Mouse (Mus musculus): Measurements from ENCODE around the gene Bcor. TPM values are rescaled to one million over a fixed set of nuclear protein-coding genes. Genes with fewer than 3 reads are reported as not detected.

Bcor gene
- polyA plus RNA-seq, 1 experiment from 2014 or later: 20.2 TPM

DNA sequence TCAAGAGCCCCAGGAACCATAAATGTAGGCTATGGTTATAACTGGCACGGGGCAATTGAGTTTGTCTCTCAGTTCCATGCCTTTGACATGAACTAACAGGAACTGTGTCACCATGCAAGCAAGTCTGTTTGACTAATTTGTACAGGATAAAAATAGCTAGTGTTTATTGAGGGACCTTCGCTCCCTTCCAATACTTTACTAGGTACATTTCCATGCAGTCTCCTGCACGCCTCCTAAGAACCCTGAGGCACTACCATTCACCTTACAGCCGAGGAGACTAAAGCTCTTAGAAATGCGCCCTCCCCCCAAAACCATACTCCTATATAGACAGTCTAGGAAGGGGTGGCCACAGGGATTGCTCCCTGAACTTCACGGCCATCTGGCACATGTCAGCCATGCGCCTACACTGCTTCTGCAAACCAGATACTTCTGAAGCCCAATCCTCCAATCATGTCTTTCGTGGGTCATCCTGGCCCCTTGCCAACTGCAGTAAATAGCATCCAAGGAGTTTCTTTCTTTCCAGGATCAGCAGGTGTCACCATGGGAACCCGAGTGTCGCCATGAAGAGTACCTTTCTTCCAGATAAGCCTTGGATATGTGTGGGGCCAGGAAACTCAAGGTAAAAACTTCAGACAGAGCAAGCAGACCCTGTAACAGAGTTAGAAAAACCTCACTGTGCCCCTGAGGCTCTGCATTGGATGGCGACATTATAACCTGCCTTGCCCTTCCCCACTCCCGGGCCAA, 63.2 kb downstream of the Bcor start:
- no peaks in the 10 kb centered on the region for H3K36me3 ChIP-seq (ENCODE audit: control insufficient read depth, insufficient read depth, low read length)
- no peak overlapping the region for H3K4me2 ChIP-seq
- no peak for ATAC-seq (replicated peaks; ENCODE audit: insufficient number of reproducible peaks, low FRiP score, low TSS enrichment)
- peaks cover 5% of the 10 kb centered on the region; the same call in 1 of the 2 replicates for H3K4me1 ChIP-seq (ENCODE audit: control insufficient read depth, insufficient read depth, low read length)
- no peaks in the 10 kb centered on the region for H3K9me3 ChIP-seq (replicated peaks; ENCODE audit: control insufficient read depth, low read length)
- no peak overlapping the region for H3K27ac ChIP-seq (ENCODE audit: low read depth, low read length)
- H3K27me3 ChIP-seq (ENCODE audit: control insufficient read depth, insufficient read depth, low read length): peaks cover 10% of the 10 kb centered on the region
- no peak overlapping the region for H3K4me3 ChIP-seq (ENCODE audit: low read depth, low read length)
- H3K9ac ChIP-seq (ENCODE audit: low read depth, low read length): 0 out of 2 replicates have a peak overlapping the region, but pooled peaks have one; percentile 46
- WGBS (ENCODE audit: insufficient replicate concordance): 67% methylated on average over 12 of the region's 12 CpGs

GRCm38 (mm10) chrX:12093371-12093770, 66.8 kb downstream of the Bcor start:
- Histone ChIP-seq H3K36me3 (ENCODE audit: control insufficient read depth, insufficient read depth, low read length) (no peaks in the 10 kb centered on the region), H3K4me2 (no peak overlapping the region), H3K4me3 (ENCODE audit: low read depth, low read length) (no peak overlapping the region), H3K27me3 (ENCODE audit: control insufficient read depth, insufficient read depth, low read length) (peaks cover 33% of the 10 kb centered on the region), H3K4me1 (ENCODE audit: control insufficient read depth, insufficient read depth, low read length) (peaks cover 22% of the 10 kb centered on the region), H3K27ac (ENCODE audit: low read depth, low read length) (no peak overlapping the region), H3K9me3 (replicated peaks; ENCODE audit: control insufficient read depth, low read length) (no peaks in the 10 kb centered on the region), H3K9ac (ENCODE audit: low read depth, low read length) (no peak overlapping the region)
- ATAC-seq (replicated peaks; ENCODE audit: insufficient number of reproducible peaks, low FRiP score, low TSS enrichment): no peak
- WGBS (ENCODE audit: insufficient replicate concordance): 64% methylated on average over 4 of the region's 4 CpGs

GRCm38 (mm10) chrX:12091431-12092061, 68.6 kb downstream of the Bcor start:
- H3K4me1 ChIP-seq (ENCODE audit: control insufficient read depth, insufficient read depth, low read length): peaks cover 19% of the 10 kb centered on the region
- no peaks in the 10 kb centered on the region for H3K9me3 ChIP-seq (replicated peaks; ENCODE audit: control insufficient read depth, low read length)
- H3K9ac ChIP-seq (ENCODE audit: low read depth, low read length): peak overlapping the region; percentile 73
- H3K4me2 ChIP-seq: peak overlapping the region; percentile 84
- no peak for ATAC-seq (replicated peaks; ENCODE audit: insufficient number of reproducible peaks, low FRiP score, low TSS enrichment)
- under 1% methylated on average over 48 of the region's 56 CpGs for WGBS (ENCODE audit: insufficient replicate concordance)
- H3K27ac ChIP-seq (ENCODE audit: low read depth, low read length): peak overlapping the region; percentile 83
- H3K36me3 ChIP-seq (ENCODE audit: control insufficient read depth, insufficient read depth, low read length): no peaks in the 10 kb centered on the region
- peaks cover 50% of the 10 kb centered on the region for H3K27me3 ChIP-seq (ENCODE audit: control insufficient read depth, insufficient read depth, low read length)
- H3K4me3 ChIP-seq (ENCODE audit: low read depth, low read length): peak overlapping the region; percentile 53

- Histone ChIP-seq H3K9me3 (replicated peaks; ENCODE audit: control insufficient read depth, low read length) (no peaks in the 10 kb centered on the region), H3K4me3 (ENCODE audit: low read depth, low read length) (peak overlapping the region; percentile 53), H3K27me3 (ENCODE audit: control insufficient read depth, insufficient read depth, low read length) (peaks cover 54% of the 10 kb centered on the region), H3K4me1 (ENCODE audit: control insufficient read depth, insufficient read depth, low read length) (peaks cover 20% of the 10 kb centered on the region), H3K36me3 (ENCODE audit: control insufficient read depth, insufficient read depth, low read length) (no peaks in the 10 kb centered on the region), H3K4me2 (peak overlapping the region; percentile 84), H3K9ac (ENCODE audit: low read depth, low read length) (peak overlapping the region; percentile 73; the same call in 1 of the 2 replicates), H3K27ac (ENCODE audit: low read depth, low read length) (peak overlapping the region; percentile 83)
- peak; percentile 58; the same call in 1 of the 2 replicates for ATAC-seq (replicated peaks; ENCODE audit: insufficient number of reproducible peaks, low FRiP score, low TSS enrichment)
- whole genome bisulfite sequencing (ENCODE audit: insufficient replicate concordance): under 1% methylated on average over 32 of the region's 47 CpGs
Measured at GRCm38 (mm10) chrX:12090871-12091404, 69.2 kb downstream of the Bcor start.

DNA sequence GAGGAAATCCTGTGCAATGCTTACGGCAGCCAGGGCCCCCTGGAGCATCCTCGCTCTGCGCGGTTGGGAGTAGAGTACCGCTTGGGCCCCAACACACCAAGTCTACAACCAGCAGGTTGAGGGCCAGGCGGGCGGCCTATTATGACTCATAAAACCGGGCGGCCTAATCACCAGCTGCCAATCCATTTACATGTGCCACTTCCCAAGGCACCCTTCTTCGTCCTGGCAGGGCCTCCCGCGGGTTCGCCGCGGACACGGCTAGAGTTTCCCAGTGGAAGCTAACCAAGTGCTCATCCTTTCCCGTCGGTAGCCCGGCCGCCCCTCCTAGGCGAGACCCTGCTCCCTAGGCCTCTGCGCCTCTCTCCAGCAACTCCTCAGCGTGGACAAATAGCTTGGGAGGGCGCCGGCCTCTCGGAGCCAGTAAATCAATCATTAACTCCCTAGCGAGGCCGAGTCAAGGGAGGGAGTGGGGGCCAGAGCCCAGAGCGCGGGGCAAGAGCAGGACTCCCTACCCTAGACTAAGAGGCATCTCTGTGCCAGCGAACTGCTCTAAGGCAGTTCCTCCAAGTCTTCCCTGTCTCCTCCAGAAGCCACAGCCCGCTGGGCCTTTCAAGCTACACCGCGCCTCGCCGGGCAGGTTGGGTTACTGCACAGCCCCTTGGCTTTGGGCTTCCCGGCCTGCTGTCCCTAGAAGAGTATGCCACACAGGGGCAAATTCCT, 69.8 kb downstream of the Bcor start:
- Histone ChIP-seq H3K9me3 (replicated peaks; ENCODE audit: control insufficient read depth, low read length) (no peaks in the 10 kb centered on the region), H3K27me3 (ENCODE audit: control insufficient read depth, insufficient read depth, low read length) (peaks cover 57% of the 10 kb centered on the region), H3K9ac (ENCODE audit: low read depth, low read length) (peak overlapping the region; percentile 73; the same call in 1 of the 2 replicates), H3K4me2 (peak overlapping the region; percentile 84), H3K36me3 (ENCODE audit: control insufficient read depth, insufficient read depth, low read length) (no peaks in the 10 kb centered on the region), H3K27ac (ENCODE audit: low read depth, low read length) (peak overlapping the region; percentile 83; the same call in 1 of the 2 replicates), H3K4me1 (ENCODE audit: control insufficient read depth, insufficient read depth, low read length) (peaks cover 24% of the 10 kb centered on the region), H3K4me3 (ENCODE audit: low read depth, low read length) (peak overlapping the region; percentile 53)
- ATAC-seq (replicated peaks; ENCODE audit: insufficient number of reproducible peaks, low FRiP score, low TSS enrichment): no peak
- WGBS (ENCODE audit: insufficient replicate concordance): 3% methylated on average over 36 of the region's 37 CpGs

DNA sequence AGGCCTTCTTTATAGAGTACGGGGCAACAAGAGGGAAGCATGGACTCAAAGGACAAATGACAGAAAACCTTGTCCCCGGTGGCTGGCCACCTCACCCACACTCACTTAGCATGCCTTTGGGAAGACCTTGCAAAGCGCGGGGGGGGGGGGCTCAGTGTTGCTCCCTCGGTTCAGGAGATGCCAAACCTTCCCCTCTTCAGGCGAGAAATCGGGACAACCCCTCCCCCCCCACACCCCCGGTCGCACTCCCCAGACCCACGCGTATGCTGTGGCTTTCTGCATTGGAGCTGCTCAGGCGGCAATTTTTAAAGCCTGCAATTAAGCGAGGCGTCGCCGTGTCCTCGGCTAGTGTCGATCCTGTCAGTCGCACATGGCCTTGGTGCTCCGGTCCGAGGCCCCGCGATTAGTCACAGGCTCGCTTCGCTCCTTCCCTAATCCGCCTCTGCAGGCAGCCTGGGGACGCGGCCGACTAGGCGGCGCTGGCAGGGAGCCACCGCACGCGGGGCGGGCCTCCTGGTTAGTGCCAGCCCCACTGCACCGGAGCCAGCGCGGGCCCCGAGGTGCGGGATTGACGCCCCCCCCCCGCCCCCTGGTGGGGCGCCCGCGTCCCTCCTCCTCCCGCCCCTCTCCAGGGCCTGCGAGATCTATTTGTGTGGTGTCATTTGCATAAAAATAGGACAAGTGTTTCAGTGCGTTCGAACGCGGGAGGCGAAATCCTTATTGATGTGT, 70.6 kb downstream of the Bcor start:
- peak overlapping the region; percentile 95 for H3K27ac ChIP-seq (ENCODE audit: low read depth, low read length)
- no peak for ATAC-seq (replicated peaks; ENCODE audit: insufficient number of reproducible peaks, low FRiP score, low TSS enrichment)
- WGBS (ENCODE audit: insufficient replicate concordance): 2% methylated on average over 52 of the region's 52 CpGs

GRCm38 (mm10) chrX:12089027-12089340, 71.2 kb downstream of the Bcor start:
- H3K27me3 ChIP-seq (ENCODE audit: control insufficient read depth, insufficient read depth, low read length): peaks cover 67% of the 10 kb centered on the region
- no peaks in the 10 kb centered on the region for H3K9me3 ChIP-seq (replicated peaks; ENCODE audit: control insufficient read depth, low read length)
- WGBS (ENCODE audit: insufficient replicate concordance): 6% methylated on average over 12 of the region's 13 CpGs
- peak overlapping the region; percentile 95 for H3K27ac ChIP-seq (ENCODE audit: low read depth, low read length)
- peaks cover 29% of the 10 kb centered on the region for H3K4me1 ChIP-seq (ENCODE audit: control insufficient read depth, insufficient read depth, low read length)
- H3K36me3 ChIP-seq (ENCODE audit: control insufficient read depth, insufficient read depth, low read length): no peaks in the 10 kb centered on the region
- ATAC-seq (replicated peaks; ENCODE audit: insufficient number of reproducible peaks, low FRiP score, low TSS enrichment): no peak
- peak overlapping the region; percentile 84 for H3K4me2 ChIP-seq
- peak overlapping the region; percentile 53 for H3K4me3 ChIP-seq (ENCODE audit: low read depth, low read length)
- H3K9ac ChIP-seq (ENCODE audit: low read depth, low read length): peak overlapping the region; percentile 81; the same call in 1 of the 2 replicates

More for the DNA sequence above, 70.6 kb downstream of the Bcor start:
- Histone ChIP-seq H3K4me1 (ENCODE audit: control insufficient read depth, insufficient read depth, low read length) (peaks cover 29% of the 10 kb centered on the region), H3K9me3 (replicated peaks; ENCODE audit: control insufficient read depth, low read length) (no peaks in the 10 kb centered on the region), H3K36me3 (ENCODE audit: control insufficient read depth, insufficient read depth, low read length) (no peaks in the 10 kb centered on the region), H3K27me3 (ENCODE audit: control insufficient read depth, insufficient read depth, low read length) (peaks cover 65% of the 10 kb centered on the region), H3K4me2 (peak overlapping the region; percentile 84), H3K9ac (ENCODE audit: low read depth, low read length) (peak overlapping the region; percentile 81; the same call in 1 of the 2 replicates), H3K4me3 (ENCODE audit: low read depth, low read length) (0 out of 2 replicates have a peak overlapping the region, but pooled peaks have one; percentile 21)
